Mouse (Mus musculus): ENCODE measurements at regions not wholly inside any gene's neighbourhood (a gene's known extent, or its start where the extent isn't known, plus 50 kb on each side); places are given as distances from the start of the nearest gene placed in this dataset.

- no peak for DNase-seq
- intact Hi-C loops (cut with DNase I), result no loop called here
Measured at GRCm38 (mm10) chr11:112839721-112840494, 57.9 kb downstream of the Sox9 start.

DNA sequence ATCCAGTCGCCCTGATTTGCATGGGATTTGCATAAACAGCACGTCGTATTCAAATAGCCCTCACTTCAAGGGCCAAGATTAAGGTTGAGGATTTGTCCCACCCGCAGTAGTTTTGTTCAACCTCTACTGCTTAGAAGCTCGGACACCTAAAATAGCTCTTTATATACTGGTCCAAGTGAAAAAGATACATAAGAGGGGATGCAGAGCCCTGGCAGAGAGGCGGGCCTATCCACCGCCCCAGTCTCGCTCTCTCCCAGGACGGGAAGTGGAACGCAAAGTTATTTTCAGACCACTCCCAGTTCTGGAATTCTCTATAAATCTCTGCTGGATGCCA lies 58.4 kb downstream of the Sox9 start:
- intact Hi-C loops (cut with DNase I), result no loop called here
- DNase-seq, result no peak

DNA sequence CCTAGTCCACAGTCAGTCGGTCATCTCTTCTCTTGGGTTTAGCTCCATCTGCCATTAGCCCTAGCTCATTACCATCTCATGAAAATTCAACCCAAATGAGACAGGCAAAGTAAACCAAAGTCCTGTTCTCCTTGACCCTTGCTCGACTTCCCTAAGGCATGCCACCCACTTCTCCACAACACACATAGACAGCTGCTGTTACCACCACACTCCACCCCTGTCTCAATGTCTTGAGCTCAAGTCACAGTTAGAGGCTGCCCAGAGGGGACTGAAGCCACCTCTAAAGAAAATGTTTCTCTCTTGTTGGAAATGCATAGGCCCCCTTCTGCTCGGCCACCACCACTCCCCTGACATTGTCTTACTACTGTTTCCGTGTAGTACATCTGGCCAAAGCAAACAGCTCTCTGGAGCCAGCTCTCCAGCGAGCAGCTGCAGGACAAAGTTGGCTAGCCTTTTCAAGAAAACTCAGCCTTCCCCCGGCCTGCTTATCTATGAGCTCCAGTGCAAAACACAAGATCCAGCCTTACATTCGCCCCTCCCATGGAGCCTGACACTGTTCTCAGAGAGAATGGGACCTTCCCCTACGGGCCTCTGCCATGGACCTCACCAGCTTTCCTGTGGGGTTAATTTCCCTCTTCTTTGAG lies 62.4 kb downstream of the Sox9 start:
- intact Hi-C loops (cut with DNase I), result no loop called here
- no peak for DNase-seq

- intact Hi-C loops (cut with DNase I), result no loop called here
- no peak for DNase-seq
Measured at GRCm38 (mm10) chr11:112847146-112847545, 65.1 kb downstream of the Sox9 start.

GRCm38 (mm10) chr11:112847851-112848250 lies 65.8 kb downstream of the Sox9 start:
- intact Hi-C loops (cut with DNase I), result no loop called here
- DNase-seq, result no peak

- intact Hi-C loops (cut with DNase I), result no loop called here
- no peak for DNase-seq
Measured at GRCm38 (mm10) chr11:112849974-112850373, 68.0 kb downstream of the Sox9 start.

DNA sequence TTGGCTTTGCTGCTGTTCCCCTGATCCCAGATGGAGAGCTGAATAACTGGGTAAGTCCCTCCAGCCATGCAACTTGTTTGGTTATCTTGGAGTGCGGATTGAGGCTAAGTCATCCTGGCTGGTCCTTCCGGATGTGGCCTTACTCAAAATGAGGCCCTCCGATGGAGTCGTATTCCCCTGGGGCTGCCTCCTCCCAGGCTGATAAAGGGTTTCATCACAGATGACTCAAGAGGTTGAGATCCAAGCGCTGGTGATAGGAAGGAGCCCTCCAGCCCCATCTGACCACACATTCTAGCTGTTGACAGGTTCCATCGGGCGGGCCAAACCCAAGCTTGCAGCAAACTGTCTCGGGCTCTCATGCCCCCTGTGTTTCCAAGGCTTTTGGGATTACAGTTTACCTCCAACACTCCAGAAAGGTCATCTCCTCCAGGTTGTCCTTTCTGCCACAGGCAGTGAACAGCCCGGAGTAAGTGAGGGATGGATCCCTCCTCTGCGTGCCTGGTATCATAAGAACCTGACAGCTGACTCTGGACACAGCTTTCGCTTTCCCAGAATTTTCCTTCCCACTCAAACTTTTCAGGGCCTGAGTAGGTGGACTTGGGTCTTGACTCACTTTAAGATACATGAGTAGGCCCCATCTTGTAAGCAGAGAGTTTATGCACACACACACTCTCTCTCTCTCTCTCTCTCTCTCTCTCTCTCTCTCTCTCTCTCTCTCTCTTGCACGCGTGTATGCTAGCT lies 68.7 kb downstream of the Sox9 start:
- DNase-seq, result no peak

GRCm38 (mm10) chr11:112851321-112851720 lies 69.3 kb downstream of the Sox9 start:
- no peak for DNase-seq
- intact Hi-C loops (cut with DNase I), result no loop called here

More for the DNA sequence above, 68.7 kb downstream of the Sox9 start:
- intact Hi-C loops (cut with DNase I), result no loop called here

DNA sequence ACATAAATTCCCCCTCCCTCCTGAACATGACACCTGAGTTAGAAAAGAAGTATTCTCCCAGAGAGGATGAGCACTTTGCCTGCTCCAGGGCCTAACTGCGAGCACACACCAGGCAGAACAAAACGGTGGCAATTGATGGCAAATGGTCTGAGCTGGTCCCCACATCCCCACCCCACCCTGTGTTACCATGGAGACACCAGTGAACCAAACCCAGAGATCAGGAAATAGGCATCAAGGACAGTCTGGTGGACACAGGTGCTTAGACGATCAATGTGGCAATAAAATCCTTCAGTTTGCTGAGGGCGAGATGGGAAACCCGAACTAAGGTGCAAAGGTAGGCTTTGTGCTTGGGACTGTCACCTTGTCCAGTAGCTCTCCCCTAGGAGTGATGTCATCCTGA lies 74.0 kb downstream of the Sox9 start:
- intact Hi-C loops (cut with DNase I), result no loop called here

DNA sequence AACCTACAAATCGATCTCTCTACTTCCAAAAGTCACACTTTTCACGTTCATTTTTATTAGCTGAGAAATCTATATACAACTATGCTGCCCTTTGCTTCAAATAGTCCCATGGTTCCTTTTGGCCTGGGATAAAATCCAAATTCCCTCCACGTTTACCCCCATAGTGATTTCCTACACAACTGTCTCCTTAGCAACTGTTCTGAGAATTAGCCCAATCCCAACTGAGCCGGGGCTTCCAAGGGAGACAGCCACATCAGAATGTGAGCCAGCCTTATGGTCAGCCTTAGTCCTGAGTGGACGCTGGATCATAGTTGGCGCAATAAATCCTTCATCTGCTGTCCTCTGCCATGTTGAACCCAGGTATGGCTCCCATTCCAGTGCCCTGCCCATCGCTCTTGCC lies 77.3 kb downstream of the Sox9 start:
- no peak for DNase-seq
- intact Hi-C loops (cut with DNase I), result no loop called here

More for the DNA sequence above, 74.0 kb downstream of the Sox9 start:
- no peak for DNase-seq

DNA sequence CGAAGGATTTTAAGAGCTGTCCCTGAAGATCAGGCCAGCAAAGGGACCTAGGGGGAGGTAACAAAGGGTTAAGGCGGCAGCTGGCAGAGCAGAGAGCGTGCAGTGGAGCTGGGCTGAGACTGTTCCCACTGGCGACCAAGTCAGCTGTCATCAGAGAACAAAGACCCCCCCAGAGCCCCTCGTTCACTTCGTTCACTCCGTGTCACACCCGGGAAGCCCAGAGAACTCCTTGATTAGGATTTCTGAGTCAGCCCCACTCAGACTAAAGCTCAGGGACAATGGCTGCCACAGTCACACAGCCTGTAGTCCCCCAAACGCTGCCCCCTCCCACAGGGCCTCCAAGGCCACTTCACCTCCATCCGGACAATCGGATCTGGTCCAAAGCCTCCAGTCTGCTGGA lies 78.8 kb downstream of the Sox9 start:
- DNase-seq, result peak; percentile 64
- intact Hi-C loops (cut with DNase I), result no loop called here

DNA sequence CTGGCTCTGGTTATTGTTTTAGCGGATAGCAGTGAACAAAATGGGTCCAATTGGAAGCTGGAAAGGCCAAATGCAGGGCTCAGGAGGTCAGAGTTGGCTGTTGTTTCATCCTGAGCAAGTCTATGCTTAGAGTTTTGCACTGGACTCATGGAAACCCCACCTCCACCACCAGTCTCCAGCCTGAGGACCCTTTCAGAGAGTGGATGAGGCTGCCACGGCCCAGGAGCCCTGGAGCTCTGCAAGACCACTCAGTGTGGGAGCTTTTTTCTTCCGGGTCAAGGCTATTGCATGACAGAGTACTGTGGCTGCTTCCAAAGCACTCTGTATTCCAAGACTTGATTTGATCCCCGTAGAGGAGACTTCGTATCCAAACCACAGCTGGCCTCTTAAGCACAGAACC lies 79.2 kb downstream of the Sox9 start:
- no peak for DNase-seq
- intact Hi-C loops (cut with DNase I), result no loop called here

- intact Hi-C loops (cut with DNase I), result no loop called here
- no peak for DNase-seq
Measured at GRCm38 (mm10) chr11:112865836-112866235, 83.8 kb downstream of the Sox9 start.

DNA sequence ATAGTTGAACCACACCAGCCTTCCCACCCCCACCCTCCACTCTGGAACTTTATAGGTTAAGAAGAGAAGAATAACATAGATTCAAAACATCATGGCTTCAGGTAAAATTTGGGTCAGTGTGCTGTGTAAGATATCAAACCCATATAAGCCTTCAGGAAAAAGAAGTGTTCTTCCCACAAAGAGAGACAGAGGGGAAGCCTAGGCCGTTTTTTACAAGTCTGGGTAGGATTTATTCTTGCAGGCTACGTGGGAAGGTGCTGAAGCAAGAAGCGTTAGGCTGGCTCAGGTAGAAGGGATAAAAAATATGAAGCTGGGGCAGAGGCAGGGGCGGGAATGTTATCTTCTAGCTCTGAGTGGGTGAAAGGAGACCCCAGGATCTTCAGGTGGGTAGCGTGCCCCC lies 87.5 kb downstream of the Sox9 start:
- DNase-seq, result no peak
- intact Hi-C loops (cut with DNase I), result no loop called here

DNA sequence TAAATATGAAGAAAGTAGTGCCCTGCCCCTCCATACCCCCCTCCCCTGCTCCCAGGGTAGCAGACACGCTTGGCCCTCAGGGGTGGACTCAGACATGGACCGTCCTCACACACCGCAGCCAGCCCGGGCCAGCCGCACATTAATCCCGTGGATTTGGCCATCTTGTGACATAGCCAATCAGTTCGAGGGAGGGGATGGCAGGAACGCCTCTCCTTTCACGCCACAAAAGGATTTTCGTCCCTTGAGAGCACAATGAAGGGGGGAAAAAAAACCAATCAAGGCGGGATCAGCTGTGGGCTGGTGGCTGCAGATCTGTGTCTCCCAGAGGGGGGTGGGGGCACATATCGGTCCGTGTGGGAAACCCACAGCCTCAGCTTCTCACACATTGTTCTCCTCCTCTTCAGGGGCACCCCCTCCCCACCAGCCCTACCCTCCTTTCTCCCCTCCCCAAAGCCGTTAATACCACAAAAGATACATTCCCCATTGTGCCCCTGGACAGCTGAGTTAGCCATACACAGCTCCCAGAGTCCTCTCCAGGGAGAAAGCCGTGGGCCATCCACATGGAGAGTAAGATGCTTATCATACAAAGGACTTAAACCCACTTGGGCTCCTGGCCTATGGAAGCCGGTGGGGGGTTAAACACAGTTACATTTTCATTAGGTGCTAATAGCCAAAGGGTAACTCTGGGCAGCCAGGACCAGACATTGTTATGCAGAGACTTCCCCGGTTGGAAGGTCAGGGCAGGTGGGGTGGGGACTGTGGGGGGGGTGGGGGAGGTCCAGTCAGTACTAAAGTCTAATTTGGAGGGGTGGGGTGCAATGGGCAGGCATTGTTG lies 88.4 kb downstream of the Sox9 start:
- peak; percentile 48 for DNase-seq
- intact Hi-C loops (cut with DNase I), result no loop called here

- no peak for DNase-seq
- intact Hi-C loops (cut with DNase I), result no loop called here
Measured at GRCm38 (mm10) chr11:112872677-112873367, 90.8 kb downstream of the Sox9 start.

DNA sequence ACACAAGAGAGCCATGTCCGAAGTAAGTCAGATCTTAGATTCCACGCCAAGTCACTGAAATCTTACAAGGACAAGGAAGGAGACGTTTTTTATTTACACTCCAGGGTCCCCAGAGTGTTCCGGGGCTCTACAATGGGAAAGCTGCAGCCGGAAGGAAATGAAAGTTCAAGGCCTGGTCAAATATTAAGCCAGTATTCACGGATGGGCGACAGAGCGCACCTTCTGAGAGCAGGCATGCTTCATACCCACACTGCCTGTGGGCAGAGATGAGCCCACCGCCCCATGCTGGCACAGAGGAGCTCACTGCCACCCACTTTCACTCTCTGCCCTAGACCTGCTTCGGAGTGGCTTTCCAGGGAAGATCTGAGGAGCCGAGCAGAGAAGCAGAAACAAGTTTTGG lies 92.2 kb downstream of the Sox9 start:
- no peak for DNase-seq
- intact Hi-C loops (cut with DNase I), result no loop called here

DNA sequence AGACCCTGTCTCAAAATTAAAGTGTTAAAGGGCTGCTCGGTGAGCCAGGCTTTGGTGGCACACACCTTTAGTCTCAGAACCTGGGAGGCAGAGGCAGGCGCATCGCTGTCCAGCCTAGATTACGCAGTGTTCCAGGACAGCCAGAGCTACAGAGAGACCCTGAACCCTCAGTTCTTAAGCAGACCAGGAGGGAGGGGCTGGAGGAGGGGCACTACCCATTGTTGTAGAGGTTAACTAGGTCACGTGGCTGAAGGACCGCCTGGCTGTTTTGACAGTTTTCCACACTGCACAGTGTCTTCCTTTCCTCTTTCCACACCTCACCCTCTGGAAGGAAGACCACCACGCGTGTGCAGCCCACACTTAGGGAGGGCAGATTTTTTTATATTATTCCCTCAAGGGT lies 94.2 kb downstream of the Sox9 start:
- intact Hi-C loops (cut with DNase I), result no loop called here
- DNase-seq, result no peak

DNA sequence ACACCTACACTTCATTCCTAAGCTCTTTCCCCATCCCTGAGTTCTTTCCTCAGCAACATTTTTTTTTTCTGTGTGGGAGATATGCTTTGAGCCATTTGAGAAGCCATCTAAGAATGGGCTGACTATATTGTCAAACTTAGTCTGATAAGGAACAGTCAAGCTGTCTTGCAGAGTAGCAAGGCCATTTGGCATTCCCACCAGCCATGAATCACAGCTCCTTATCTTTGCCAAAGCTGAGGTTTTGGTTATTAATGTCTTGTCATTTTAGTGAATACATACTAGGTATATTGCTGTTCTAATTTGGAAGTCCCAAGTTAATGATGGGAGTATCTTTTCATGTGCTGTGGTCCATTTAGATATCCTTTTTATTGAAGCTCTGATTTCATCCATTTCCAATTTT lies 96.4 kb downstream of the Sox9 start:
- intact Hi-C loops (cut with DNase I), result no loop called here
- no peak for DNase-seq

- no peak for DNase-seq
- intact Hi-C loops (cut with DNase I), result no loop called here
Measured at GRCm38 (mm10) chr11:112880736-112881135, 98.7 kb downstream of the Sox9 start.

Measured in left cerebral cortex, postnatal 4 days (tissue).